Mouse (Mus musculus): ENCODE measurements around the gene Scfd2.

- TF ChIP-seq POLR2A (IDR thresholded peaks at IDR 0.05; ENCODE audit: control insufficient read depth, low read depth, low read length) (no peak), CTCF (IDR thresholded peaks at IDR 0.05; ENCODE audit: control insufficient read depth, insufficient read depth, insufficient replicate concordance, low read depth, low read length) (no peak)
Observed at GRCm38 (mm10) chr5:74285764-74286163, 245.8 kb downstream of the Scfd2 start.

Data from testis, adult 2 months (tissue).